Mouse (Mus musculus): Measurements from ENCODE around the gene Cacna1h.

- TF ChIP-seq CTCF (IDR thresholded peaks at IDR 0.05; ENCODE audit: low read depth) (no peak), EP300 (IDR thresholded peaks at IDR 0.05; ENCODE audit: low read depth) (no peak)
Observed at GRCm38 (mm10) chr17:25404190-25404589, 29.4 kb downstream of the Cacna1h start.
